Mouse (Mus musculus) liver, postnatal 0 days (tissue): ENCODE measurements around the gene Nudt17. TPM values are rescaled to one million over a fixed set of nuclear protein-coding genes. Genes with fewer than 3 reads are reported as not detected.
A peak's percentile ranks its signal among the peaks of the same experiment; 100 is the strongest.

Source experiments
- ATAC-seq: fragments of 200-750 bp; cut with Nextera tagmentation; 2 replicates; pipeline ENCODE4 v1.8.0; 2017; ENCODE audit warnings: mild to moderate bottlenecking, moderate library complexity
- DNase-seq: peaks from one replicate; pipeline ENCODE4 v3.0.0-alpha.2; 2016
- H3K27ac ChIP-seq: fragments of 300-500 bp; sonication (generic); 2 replicates; pipeline ENCODE4 v1.5.1; 2014; ENCODE audit warnings: antibody characterized with exemption, moderate library complexity, mild to moderate bottlenecking, low read depth
- H3K27me3 ChIP-seq: fragments of 300-500 bp; sonication (generic); 2 replicates; pipeline ENCODE4 v1.6.1; 2014; ENCODE audit warnings: low read length, control low read depth, mixed read lengths; ENCODE audit not compliant: insufficient read depth
- H3K36me3 ChIP-seq: fragments of 300-500 bp; sonication (generic); replicated peaks from 2 replicates; pipeline ENCODE4 v1.6.1; 2014; ENCODE audit warnings: mild to moderate bottlenecking, control low read depth, low read length, moderate library complexity, mixed read lengths; ENCODE audit not compliant: insufficient read depth
- H3K4me1 ChIP-seq: fragments of 300-500 bp; sonication (generic); 2 replicates; pipeline ENCODE4 v1.6.1; 2014; ENCODE audit warnings: antibody characterized with exemption, mild to moderate bottlenecking, control low read depth; ENCODE audit not compliant: insufficient read depth
- H3K4me2 ChIP-seq: fragments of 300-500 bp; sonication (generic); 2 replicates; pipeline ENCODE4 v1.6.1; 2014; ENCODE audit warnings: low read depth, mild to moderate bottlenecking, low read length, moderate library complexity, mixed read lengths
- H3K4me3 ChIP-seq: fragments of 300-500 bp; sonication (generic); 2 replicates; pipeline ENCODE4 v1.5.1; 2014; ENCODE audit warnings: low read depth, low read length
- H3K9ac ChIP-seq: fragments of 300-500 bp; sonication (generic); replicated peaks from 2 replicates; pipeline ENCODE4 v1.6.1; 2014; ENCODE audit warnings: mild to moderate bottlenecking, moderate library complexity
- H3K9me3 ChIP-seq: fragments of 300-500 bp; sonication (generic); 2 replicates; pipeline ENCODE4 v1.6.1; 2016; ENCODE audit warnings: mild to moderate bottlenecking, control low read depth, low read length, mixed read lengths
- CTCF ChIP-seq: sonication (generic); IDR thresholded peaks from 2 replicates; pipeline ENCODE4 v1.5.1; 2016; ENCODE audit warnings: antibody characterized with exemption, low read depth
- EP300 ChIP-seq: IDR thresholded peaks from 2 replicates; pipeline ENCODE4 v1.6.1; 2016; ENCODE audit warnings: antibody characterized with exemption, low read depth, mild to moderate bottlenecking
- WGBS: fragments of 180-500 bp; shearing (Covaris S2); extraction: QIAGEN DNeasy Blood & Tissue Kit; methylation state at CpG from one replicate; pipeline ENCODE4 v1.1.7; 2014; ENCODE audit not compliant: insufficient replicate concordance; 5-methylcytosine and 5-hydroxymethylcytosine counted together
- polyA plus RNA-seq: library from polyadenylated mRNA; unstranded; fragments of >200 nt; fragmentation: Nextera tagmentation; extraction: Ambion mirVana; gene quantifications from 2 replicates; pipeline ENCODE4 v1.2.1, GENCODE M21; 2015

The Nudt17 gene
- polyA plus RNA-seq, 1 experiment from 2014 or later, result 0.29 TPM

DNA sequence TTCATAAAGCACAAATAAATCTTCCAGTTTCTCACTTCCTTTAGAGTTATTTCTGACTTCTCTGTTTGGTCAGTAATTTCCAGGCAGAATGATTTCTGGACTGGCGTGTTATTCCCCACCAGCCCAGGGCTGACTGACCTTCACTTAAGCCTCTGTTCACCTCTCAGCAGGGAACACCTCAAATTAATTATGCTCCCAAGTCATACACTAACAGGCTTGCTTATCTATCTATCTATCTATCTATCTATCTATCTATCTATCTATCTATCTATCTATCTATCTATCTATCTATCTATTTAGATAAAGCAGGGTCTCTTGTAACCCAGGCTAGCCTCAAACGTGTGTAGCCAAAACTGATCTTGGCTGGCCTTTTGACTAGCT, 312 bp upstream of the Nudt17 start:
- no peak for TF ChIP-seq CTCF
- TF ChIP-seq EP300, result no peak
- DNase-seq (no peak), ATAC-seq (peak; percentile 33)
- Histone ChIP-seq H3K4me2 (peak overlapping the region; percentile 93), H3K36me3 (peaks cover 46% of the 10 kb centered on the region), H3K9me3 (no peaks in the 10 kb centered on the region), H3K4me3 (no peak overlapping the region), H3K27me3 (peaks cover 13% of the 10 kb centered on the region), H3K9ac (no peak overlapping the region), H3K27ac (no peak overlapping the region), H3K4me1 (peaks cover 11% of the 10 kb centered on the region)
- WGBS, result 56% methylated on average over 2 of the region's 2 CpGs

DNA sequence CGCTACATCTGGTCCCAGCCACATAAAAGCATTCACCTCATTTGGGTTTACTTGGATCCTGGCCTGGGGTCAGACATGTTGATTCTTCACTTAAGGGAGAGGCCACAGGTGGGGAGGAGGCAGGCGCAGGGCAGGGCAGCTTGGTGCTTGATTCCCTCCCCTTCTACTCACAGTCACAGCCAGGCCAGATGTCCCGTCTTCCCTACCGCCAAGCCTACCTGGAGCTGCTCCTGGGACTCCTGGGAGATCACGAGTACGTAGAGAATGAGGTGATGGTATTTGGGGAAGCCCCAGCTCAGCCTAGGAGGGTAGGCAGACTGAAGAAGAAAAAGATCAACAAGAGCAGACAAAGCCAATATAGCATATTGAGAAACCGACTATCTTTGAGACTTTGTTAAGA, 1.4 kb downstream of the Nudt17 start:
- Histone ChIP-seq H3K4me1 (peaks cover 11% of the 10 kb centered on the region), H3K27ac (no peak overlapping the region), H3K27me3 (peaks cover 13% of the 10 kb centered on the region), H3K4me3 (no peak overlapping the region), H3K9ac (no peak overlapping the region), H3K4me2 (no peak overlapping the region), H3K36me3 (peaks cover 38% of the 10 kb centered on the region), H3K9me3 (no peaks in the 10 kb centered on the region)
- DNase-seq (no peak), ATAC-seq (no peak)
- WGBS, result 72% methylated on average over 7 of the region's 7 CpGs
- no peak for TF ChIP-seq CTCF
- no peak for TF ChIP-seq EP300

DNA sequence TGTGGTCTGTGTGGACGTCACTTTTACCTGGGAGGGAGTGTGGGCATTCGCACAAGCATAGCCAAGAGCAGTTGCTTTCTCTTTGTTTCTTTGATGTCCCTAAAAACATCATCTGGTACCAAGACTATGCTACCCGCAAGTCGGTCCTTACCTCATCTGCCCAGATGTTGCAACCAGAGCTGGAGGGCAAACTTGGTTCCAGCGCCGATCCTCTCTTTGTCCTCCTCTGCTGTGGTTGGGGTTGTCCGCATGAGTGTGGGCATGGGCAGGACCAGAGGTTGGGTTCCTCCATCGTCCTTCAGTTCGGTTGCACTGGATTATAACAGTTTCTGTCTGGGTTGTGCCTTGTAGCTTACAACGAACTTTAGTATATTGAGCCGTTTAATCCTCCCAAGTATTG, 2.1 kb downstream of the Nudt17 start:
- Histone ChIP-seq H3K27ac (no peak overlapping the region), H3K9me3 (no peaks in the 10 kb centered on the region), H3K4me2 (no peak overlapping the region), H3K27me3 (peaks cover 13% of the 10 kb centered on the region), H3K36me3 (peaks cover 38% of the 10 kb centered on the region), H3K9ac (no peak overlapping the region), H3K4me3 (no peak overlapping the region), H3K4me1 (peaks cover 11% of the 10 kb centered on the region)
- TF ChIP-seq CTCF (no peak), EP300 (no peak)
- ATAC-seq (no peak), DNase-seq (no peak)
- WGBS, result 86% methylated on average over 11 of the region's 11 CpGs

DNA sequence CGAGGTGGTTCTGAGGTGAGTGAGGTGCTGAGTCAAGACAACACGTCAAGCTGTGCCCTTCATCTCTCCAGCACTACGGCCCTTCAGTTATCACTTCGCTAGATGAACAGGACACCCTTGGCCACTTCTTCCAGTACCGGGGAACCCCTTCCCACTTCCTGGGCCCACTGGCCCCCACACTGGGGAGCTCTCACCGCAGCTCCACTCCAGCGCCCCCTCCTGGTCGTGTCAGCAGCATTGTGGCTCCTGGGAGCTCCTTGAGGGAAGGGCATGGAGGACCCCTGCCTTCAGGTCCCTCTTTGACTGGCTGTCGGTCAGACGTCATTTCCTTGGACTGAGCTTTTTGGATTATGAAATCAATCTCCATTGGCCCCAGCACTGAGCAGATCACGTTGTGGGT, 3.6 kb downstream of the Nudt17 start:
- Histone ChIP-seq H3K27me3 (peaks cover 13% of the 10 kb centered on the region), H3K4me1 (peaks cover 11% of the 10 kb centered on the region), H3K4me3 (no peak overlapping the region), H3K9me3 (no peaks in the 10 kb centered on the region), H3K9ac (no peak overlapping the region), H3K36me3 (peaks cover 35% of the 10 kb centered on the region), H3K27ac (no peak overlapping the region), H3K4me2 (no peak overlapping the region)
- no peak for TF ChIP-seq EP300
- TF ChIP-seq CTCF, result peak; percentile 59
- 62% methylated on average over 11 of the region's 11 CpGs for WGBS
- ATAC-seq (no peak), DNase-seq (peak; percentile 51)

DNA sequence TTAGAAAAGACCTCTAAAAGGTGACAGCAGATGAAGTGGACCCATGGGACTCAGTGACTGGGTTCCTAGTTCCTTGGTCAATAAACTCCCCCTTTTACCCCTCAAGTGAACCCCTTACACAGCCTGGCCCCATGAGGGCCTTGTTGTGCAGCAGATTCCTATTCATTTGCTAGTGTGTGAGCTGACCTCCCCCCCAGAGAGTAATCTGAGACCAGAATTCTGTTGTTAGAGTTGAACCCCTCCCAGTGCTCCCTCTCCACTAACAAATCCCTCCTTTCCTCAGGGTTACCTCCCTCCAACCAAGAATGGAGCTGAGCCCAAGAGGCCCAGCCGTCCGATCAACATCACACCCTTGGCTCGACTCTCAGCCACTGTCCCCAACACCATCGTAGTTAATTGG, 7.4 kb downstream of the Nudt17 start:
- Histone ChIP-seq H3K4me2 (no peak overlapping the region), H3K4me3 (no peak overlapping the region), H3K27me3 (no peaks in the 10 kb centered on the region), H3K4me1 (peaks cover 9% of the 10 kb centered on the region), H3K27ac (no peak overlapping the region), H3K9me3 (no peaks in the 10 kb centered on the region), H3K9ac (no peak overlapping the region), H3K36me3 (peaks cover 35% of the 10 kb centered on the region)
- 83% methylated on average over 4 of the region's 4 CpGs for WGBS
- DNase-seq (no peak), ATAC-seq (no peak)
- TF ChIP-seq EP300 (no peak), CTCF (no peak)

DNA sequence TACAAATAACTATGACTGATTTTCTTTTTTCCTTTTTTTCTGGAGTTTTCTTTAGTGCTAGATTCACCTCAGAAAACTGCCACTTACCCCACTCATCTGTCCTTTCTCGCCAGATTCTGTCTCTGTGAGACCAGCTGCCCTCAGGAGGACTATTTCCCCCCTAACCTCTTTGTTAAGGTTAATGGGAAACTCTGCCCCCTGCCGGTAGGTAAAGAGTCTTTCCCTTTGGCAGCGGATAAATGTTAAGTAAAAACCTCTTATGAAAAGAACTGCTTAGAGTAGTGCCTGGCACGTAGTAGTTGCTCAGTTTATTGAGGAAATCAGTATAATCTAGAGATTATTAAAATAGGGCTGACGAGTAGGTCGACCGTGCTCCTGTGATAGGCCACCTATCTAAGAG, 8.0 kb downstream of the Nudt17 start:
- H3K4me2 ChIP-seq, result no peak overlapping the region
- no peaks in the 10 kb centered on the region for H3K9me3 ChIP-seq
- WGBS, result 50% methylated on average over 7 of the region's 7 CpGs
- peaks cover 35% of the 10 kb centered on the region for H3K36me3 ChIP-seq
- H3K4me3 ChIP-seq, result no peak overlapping the region
- H3K27ac ChIP-seq, result no peak overlapping the region
- no peak for TF ChIP-seq EP300
- TF ChIP-seq CTCF, result peak; percentile 64
- no peak overlapping the region for H3K9ac ChIP-seq
- peaks cover 12% of the 10 kb centered on the region for H3K4me1 ChIP-seq
- ATAC-seq (no peak), DNase-seq (peak; percentile 53)
- H3K27me3 ChIP-seq, result no peaks in the 10 kb centered on the region

DNA sequence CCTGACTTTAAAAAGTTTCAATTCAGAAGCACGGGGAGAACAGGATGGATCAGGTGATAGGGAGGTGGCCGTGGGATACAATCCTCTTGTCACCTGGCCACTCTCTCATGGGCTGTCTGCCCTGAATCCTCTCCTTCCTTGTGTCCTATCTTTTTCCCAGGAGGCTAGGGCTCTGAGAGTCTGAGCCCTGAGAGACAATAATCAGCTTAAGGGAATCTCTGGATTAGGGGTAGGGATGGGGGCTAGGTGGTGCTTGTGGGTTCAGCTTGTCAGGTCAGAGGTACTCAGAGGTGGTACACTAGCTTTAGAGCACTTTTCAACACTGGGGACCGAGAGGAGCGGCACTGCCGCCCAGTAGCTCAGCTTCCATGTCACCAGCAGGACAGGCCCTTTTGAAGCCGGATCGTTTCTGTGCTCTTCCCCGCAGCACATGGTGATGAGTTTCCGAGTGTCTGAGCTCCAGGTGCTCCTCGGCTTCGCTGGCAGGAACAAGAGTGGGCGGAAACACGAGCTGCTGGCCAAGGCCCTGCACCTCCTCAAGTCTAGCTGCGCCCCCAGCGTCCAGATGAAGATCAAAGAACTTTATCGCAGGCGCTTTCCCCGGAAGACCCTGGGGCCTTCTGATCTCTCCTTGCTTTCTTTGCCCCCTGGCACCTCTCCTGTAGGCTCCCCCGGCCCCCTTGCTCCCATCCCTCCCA, 9.2 kb downstream of the Nudt17 start:
- 76% methylated on average over 19 of the region's 19 CpGs for WGBS
- no peaks in the 10 kb centered on the region for H3K27me3 ChIP-seq
- ATAC-seq (no peak), DNase-seq (no peak)
- no peak overlapping the region for H3K9ac ChIP-seq
- no peak for TF ChIP-seq CTCF
- no peak for TF ChIP-seq EP300
- peaks cover 24% of the 10 kb centered on the region for H3K36me3 ChIP-seq
- H3K4me3 ChIP-seq, result no peak overlapping the region
- no peaks in the 10 kb centered on the region for H3K9me3 ChIP-seq
- H3K27ac ChIP-seq, result no peak overlapping the region
- H3K4me1 ChIP-seq, result peaks cover 12% of the 10 kb centered on the region
- no peak overlapping the region for H3K4me2 ChIP-seq
